8 mouse cellular contexts compared by ENCODE assay signal in the genomic region with DNA sequence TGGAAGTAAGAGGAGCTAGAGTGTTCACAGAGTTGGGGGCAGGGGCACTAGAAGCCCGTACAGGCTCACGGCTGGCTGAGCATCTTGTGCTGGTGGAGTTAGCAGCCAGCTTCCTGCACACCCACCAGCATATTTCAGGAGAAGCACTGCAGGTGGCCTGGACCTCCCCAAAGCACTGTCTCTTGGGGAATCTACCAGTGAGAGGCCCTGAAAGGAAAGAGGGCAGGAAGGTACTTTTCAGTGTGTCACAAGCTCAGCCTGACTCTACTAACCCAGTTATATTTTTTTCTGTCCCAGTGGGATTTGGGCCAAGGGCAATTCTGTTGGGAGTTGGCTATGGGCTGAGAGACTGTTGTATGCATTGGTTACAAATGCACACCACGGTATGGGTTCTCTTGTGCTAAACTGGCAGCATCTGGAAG. TPM values are rescaled to one million over a fixed set of nuclear protein-coding genes. Genes with fewer than 3 reads are reported as not detected.
DNase-seq lines count a peak whose midpoint lies in the region; ATAC-seq lines count a peak whose summit lies in the region.

No protein-coding gene starts in this region.

- no peak overlapping the region for H3K27ac ChIP-seq in hindbrain, embryonic 13.5 days
- no peak overlapping the region for H3K27ac ChIP-seq in hindbrain, embryonic 10.5 days
- H3K27ac ChIP-seq in kidney, embryonic 14.5 days (ENCODE audit: low read depth, low read length) = no peak overlapping the region

- ATAC-seq in hindbrain, embryonic 13.5 days (ENCODE audit: low FRiP score) = no peak
- ATAC-seq in erythroid progenitor cell, adult 5-6 weeks (replicated peaks; ENCODE audit: low FRiP score, poor library complexity, severe bottlenecking) = 0 out of 2 replicates have a peak, but pooled peaks have one; percentile 13
- ATAC-seq in kidney, embryonic 14.5 days (ENCODE audit: low FRiP score, low TSS enrichment) = no peak

- H3K9me3 ChIP-seq in hindbrain, embryonic 13.5 days = 0 out of 2 replicates have a peak, but pooled peaks cover under 1% of the 10 kb centered on the region
- no peaks in the 10 kb centered on the region for H3K9me3 ChIP-seq in hindbrain, embryonic 10.5 days
- H3K9me3 ChIP-seq in kidney, embryonic 14.5 days (ENCODE audit: control insufficient read depth, low read length) = no peaks in the 10 kb centered on the region

- H3K4me2 ChIP-seq in hindbrain, embryonic 13.5 days = 0 out of 2 replicates have a peak overlapping the region, but pooled peaks have one; percentile 25
- H3K4me2 ChIP-seq in kidney, embryonic 14.5 days (replicated peaks; ENCODE audit: low read depth, low read length) = no peak overlapping the region

- no peak overlapping the region for H3K9ac ChIP-seq in hindbrain, embryonic 13.5 days
- H3K9ac ChIP-seq in kidney, embryonic 14.5 days (ENCODE audit: low read depth, low read length) = no peak overlapping the region

- no peak for DNase-seq in hindbrain, embryonic 10.5 days (ENCODE audit: low spot score)
- peak; percentile 12 for DNase-seq in retina, embryonic 14.5 days (ENCODE audit: low spot score)
- no peak for DNase-seq in retina, postnatal 1 day
- peak; percentile 57 for DNase-seq in thymus, postnatal 25 days
- no peak for DNase-seq in ovary, adult 18-20 months (ENCODE audit: low spot score)

- WGBS in hindbrain, embryonic 13.5 days = 59% methylated on average over 3 of the region's 3 CpGs
- WGBS in hindbrain, embryonic 10.5 days = 62% methylated on average over 3 of the region's 3 CpGs
- WGBS in kidney, embryonic 14.5 days = 61% methylated on average over 3 of the region's 3 CpGs

- H3K4me1 ChIP-seq in hindbrain, embryonic 13.5 days (replicated peaks) = no peaks in the 10 kb centered on the region
- peaks cover 25% of the 10 kb centered on the region for H3K4me1 ChIP-seq in hindbrain, embryonic 10.5 days (replicated peaks)
- no peaks in the 10 kb centered on the region for H3K4me1 ChIP-seq in kidney, embryonic 14.5 days (ENCODE audit: control insufficient read depth, insufficient read depth, low read length)

- H3K27me3 ChIP-seq in hindbrain, embryonic 13.5 days = no peaks in the 10 kb centered on the region
- no peaks in the 10 kb centered on the region for H3K27me3 ChIP-seq in hindbrain, embryonic 10.5 days (ENCODE audit: insufficient read depth, poor library complexity, severe bottlenecking)
- no peaks in the 10 kb centered on the region for H3K27me3 ChIP-seq in kidney, embryonic 14.5 days (ENCODE audit: control insufficient read depth, insufficient read depth, low read length)

- H3K4me3 ChIP-seq in hindbrain, embryonic 13.5 days = no peak overlapping the region
- no peak overlapping the region for H3K4me3 ChIP-seq in hindbrain, embryonic 10.5 days
- H3K4me3 ChIP-seq in kidney, embryonic 14.5 days (ENCODE audit: low read length) = no peak overlapping the region

- H3K36me3 ChIP-seq in hindbrain, embryonic 13.5 days = no peaks in the 10 kb centered on the region
- H3K36me3 ChIP-seq in hindbrain, embryonic 10.5 days = no peaks in the 10 kb centered on the region
- no peaks in the 10 kb centered on the region for H3K36me3 ChIP-seq in kidney, embryonic 14.5 days (ENCODE audit: control insufficient read depth, insufficient read depth, low read length)

RNA-seq across cellular contexts. Expression of a gene that starts 1.8 kb away (rescaled TPM):
- polyA plus RNA-seq in hindbrain, embryonic 13.5 days (2015; fragmentation: Nextera tagmentation; extraction: Ambion mirVana) = 4.0 and 4.1 TPM in 2 replicates
- polyA plus RNA-seq in hindbrain, embryonic 10.5 days (2016; fragmentation: Nextera tagmentation; extraction: Ambion mirVana) = 3.2 and 6.2 TPM in 2 replicates
- total RNA-seq in erythroid progenitor cell, adult 5-6 weeks (2015; ENCODE audit: low replicate concordance) = 23.1 and 27.0 TPM in 2 replicates
- total RNA-seq in erythroid progenitor cell, adult 5-6 weeks (2017; ENCODE audit: low replicate concordance) = 15.1 TPM in 2 replicates
- polyA plus RNA-seq in kidney, embryonic 14.5 days (2014; fragmentation: Nextera tagmentation; extraction: Ambion mirVana) = 3.6 and 7.5 TPM in 2 replicates

RNA-seq across cellular contexts. Expression of a gene that starts 48.2 kb away (rescaled TPM):
- 9.3 and 9.5 TPM in 2 replicates for polyA plus RNA-seq in hindbrain, embryonic 13.5 days (2015; fragmentation: Nextera tagmentation; extraction: Ambion mirVana)
- 3.3 and 5.0 TPM in 2 replicates for polyA plus RNA-seq in hindbrain, embryonic 10.5 days (2016; fragmentation: Nextera tagmentation; extraction: Ambion mirVana)
- total RNA-seq in erythroid progenitor cell, adult 5-6 weeks (2015; ENCODE audit: low replicate concordance) = not detected in 2 replicates
- not detected in 2 replicates for total RNA-seq in erythroid progenitor cell, adult 5-6 weeks (2017; ENCODE audit: low replicate concordance)
- 0.96 and 1.5 TPM in 2 replicates for polyA plus RNA-seq in kidney, embryonic 14.5 days (2014; fragmentation: Nextera tagmentation; extraction: Ambion mirVana)

Comparison
In these comparisons a context has a peak if more than half of its experiments do, and no peak if none do; other contexts are left out.
1. DNase-seq: peak in retina, embryonic 14.5 days (single experiment) and thymus, postnatal 25 days (single experiment); none in hindbrain, embryonic 10.5 days (single experiment), retina, postnatal 1 day (single experiment) and ovary, adult 18-20 months (single experiment).